Mouse (Mus musculus) midbrain, embryonic 14.5 days (tissue): ENCODE measurements around the gene Zc3h7a. TPM values are rescaled to one million over a fixed set of nuclear protein-coding genes. Genes with fewer than 3 reads are reported as not detected.
A peak's percentile ranks its signal among the peaks of the same experiment; 100 is the strongest.
"Not testable (repeated sequence)": the region's sequence is repeated elsewhere in the genome, so short reads cannot be mapped to it uniquely, and the experiment has no call there.

ENCODE experiments used
- ATAC-seq: fragments of 200-750 bp; cut with Nextera tagmentation; 2 replicates; pipeline ENCODE4 v1.8.0; 2017; ENCODE audit warnings: moderate number of reproducible peaks, moderate library complexity; ENCODE audit not compliant: low FRiP score, low TSS enrichment
- DNase-seq: peaks from one replicate; pipeline ENCODE4 v3.0.0-alpha.2; 2015
- H3K27ac ChIP-seq: fragments of 300-500 bp; sonication (generic); replicated peaks from 2 replicates; pipeline ENCODE4 v1.5.1; 2014; ENCODE audit warnings: mild to moderate bottlenecking, low read depth, low read length, moderate library complexity
- H3K27me3 ChIP-seq: fragments of 300-500 bp; sonication (generic); 2 replicates; pipeline ENCODE4 v1.6.1; 2014; ENCODE audit warnings: low read length, control low read depth, mixed read lengths; ENCODE audit not compliant: control insufficient read depth, insufficient read depth
- H3K36me3 ChIP-seq: fragments of 300-500 bp; sonication (generic); 2 replicates; pipeline ENCODE4 v1.6.1; 2014; ENCODE audit warnings: low read length, control low read depth; ENCODE audit not compliant: control insufficient read depth, insufficient read depth
- H3K4me1 ChIP-seq: fragments of 300-500 bp; sonication (generic); 2 replicates; pipeline ENCODE4 v1.6.1; 2014; ENCODE audit warnings: mild to moderate bottlenecking, antibody characterized with exemption, low read length, control low read depth; ENCODE audit not compliant: control insufficient read depth, insufficient read depth
- H3K4me2 ChIP-seq: fragments of 300-500 bp; sonication (generic); 2 replicates; pipeline ENCODE4 v1.6.1; 2014; ENCODE audit warnings: mild to moderate bottlenecking, low read length, moderate library complexity
- H3K4me3 ChIP-seq: fragments of 300-500 bp; sonication (generic); replicated peaks from 2 replicates; pipeline ENCODE4 v1.5.1; 2014; ENCODE audit warnings: low read depth, low read length
- H3K9ac ChIP-seq: fragments of 300-500 bp; sonication (generic); replicated peaks from 2 replicates; pipeline ENCODE4 v1.6.1; 2014; ENCODE audit warnings: mild to moderate bottlenecking, low read length, moderate library complexity
- H3K9me3 ChIP-seq: fragments of 300-500 bp; sonication (generic); 2 replicates; pipeline ENCODE4 v1.6.1; 2016; ENCODE audit warnings: low read length, control low read depth, mixed read lengths; ENCODE audit not compliant: control insufficient read depth
- WGBS: fragments of 180-500 bp; shearing (Covaris S2); extraction: QIAGEN DNeasy Blood & Tissue Kit; methylation state at CpG from one replicate; pipeline ENCODE4 v1.1.7; 2014; 5-methylcytosine and 5-hydroxymethylcytosine counted together
- polyA plus RNA-seq: library from polyadenylated mRNA; unstranded; fragments of >200 nt; fragmentation: Nextera tagmentation; extraction: Ambion mirVana; gene quantifications from 2 replicates; pipeline ENCODE4 v1.2.1, GENCODE M21; 2014

Zc3h7a gene
- polyA plus RNA-seq, 1 experiment from 2014 or later = 80.2 TPM

GRCm38 (mm10) chr16:11164695-11165255 lies 11.4 kb downstream of the Zc3h7a start:
- DNase-seq (no peak), ATAC-seq (no peak)
- no peak overlapping the region for H3K9ac ChIP-seq
- no peak overlapping the region for H3K27ac ChIP-seq
- H3K4me2 ChIP-seq = no peak overlapping the region
- H3K4me1 ChIP-seq = no peaks in the 10 kb centered on the region
- 78% methylated on average over 3 of the region's 3 CpGs for WGBS
- no peak overlapping the region for H3K4me3 ChIP-seq
- H3K9me3 ChIP-seq = no peaks in the 10 kb centered on the region
- H3K27me3 ChIP-seq = no peaks in the 10 kb centered on the region
- peaks cover 13% of the 10 kb centered on the region; the same call in 1 of the 2 replicates for H3K36me3 ChIP-seq

GRCm38 (mm10) chr16:11157721-11158120 lies 18.5 kb downstream of the Zc3h7a start:
- WGBS = 70% methylated on average over 1 of the region's 3 CpGs
- H3K27me3 ChIP-seq, DNase-seq, H3K4me2 ChIP-seq, H3K4me3 ChIP-seq, H3K27ac ChIP-seq, H3K4me1 ChIP-seq, ATAC-seq, H3K9ac ChIP-seq, H3K9me3 ChIP-seq: not testable (repeated sequence)
- H3K36me3 ChIP-seq = peaks cover 65% of the 10 kb centered on the region

DNA sequence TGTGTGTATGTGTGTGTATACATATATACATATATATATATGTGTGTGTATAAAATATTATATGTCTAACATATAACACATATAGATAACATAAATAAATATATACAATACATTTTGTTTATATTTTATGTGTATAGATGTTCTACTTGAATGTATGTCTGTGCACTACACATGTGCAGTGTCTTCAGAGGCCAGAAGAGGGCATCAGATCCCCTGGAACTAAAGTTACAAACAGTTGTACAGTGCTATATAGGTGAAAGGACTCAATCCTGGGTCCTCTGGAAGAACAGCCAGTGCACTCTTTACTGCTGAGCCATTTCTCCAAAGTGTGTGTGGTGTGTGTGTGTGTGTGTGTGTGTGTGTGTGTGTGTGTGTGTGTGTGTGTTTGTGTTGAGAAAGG lies 21.7 kb downstream of the Zc3h7a start:
- Histone ChIP-seq H3K27ac (no peak overlapping the region), H3K4me2 (no peak overlapping the region), H3K36me3 (peaks cover 69% of the 10 kb centered on the region), H3K4me1 (no peaks in the 10 kb centered on the region), H3K9ac (no peak overlapping the region), H3K27me3 (no peaks in the 10 kb centered on the region), H3K9me3 (no peaks in the 10 kb centered on the region), H3K4me3 (no peak overlapping the region)
- DNase-seq (no peak), ATAC-seq (no peak)

DNA sequence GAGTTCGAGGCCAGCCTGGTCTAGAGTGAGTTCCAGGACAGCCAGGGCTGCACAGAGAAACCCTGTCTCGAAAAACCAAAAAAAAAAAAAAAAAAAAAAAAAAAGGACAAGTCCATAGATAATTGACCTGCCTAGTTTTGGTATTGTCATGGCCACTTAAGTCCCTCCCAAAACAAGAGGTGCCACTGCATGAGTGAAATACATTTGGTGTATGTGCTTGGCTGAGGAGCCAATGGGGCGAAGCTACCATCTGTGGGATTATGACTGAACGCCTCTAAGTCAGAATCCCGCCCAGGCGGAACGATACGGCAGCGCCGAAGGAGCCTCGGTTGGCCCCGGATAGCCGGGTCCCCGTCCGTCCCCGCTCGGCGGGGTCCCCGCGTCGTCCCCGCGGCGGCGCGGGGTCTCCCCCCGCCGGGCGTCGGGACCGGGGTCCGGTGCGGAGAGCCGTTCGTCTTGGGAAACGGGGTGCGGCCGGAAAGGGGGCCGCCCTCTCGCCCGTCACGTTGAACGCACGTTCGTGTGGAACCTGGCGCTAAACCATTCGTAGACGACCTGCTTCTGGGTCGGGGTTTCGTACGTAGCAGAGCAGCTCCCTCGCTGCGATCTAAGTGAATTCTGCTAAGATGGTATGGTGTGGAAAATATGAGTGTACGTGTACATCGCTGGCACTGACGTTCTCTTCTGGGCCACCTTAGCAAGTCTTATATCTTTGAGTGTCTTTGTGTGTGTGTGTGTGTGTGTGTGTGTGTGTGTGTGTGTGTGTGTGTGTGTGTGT lies 32.3 kb downstream of the Zc3h7a start:
- H3K36me3 ChIP-seq = peaks cover 78% of the 10 kb centered on the region
- not testable (repeated sequence) for H3K4me1 ChIP-seq, H3K27ac ChIP-seq, H3K9ac ChIP-seq, H3K4me2 ChIP-seq, H3K9me3 ChIP-seq, ATAC-seq, H3K27me3 ChIP-seq, H3K4me3 ChIP-seq
- peak; percentile 24 for DNase-seq
- WGBS = 17% methylated on average over 54 of the region's 56 CpGs

DNA sequence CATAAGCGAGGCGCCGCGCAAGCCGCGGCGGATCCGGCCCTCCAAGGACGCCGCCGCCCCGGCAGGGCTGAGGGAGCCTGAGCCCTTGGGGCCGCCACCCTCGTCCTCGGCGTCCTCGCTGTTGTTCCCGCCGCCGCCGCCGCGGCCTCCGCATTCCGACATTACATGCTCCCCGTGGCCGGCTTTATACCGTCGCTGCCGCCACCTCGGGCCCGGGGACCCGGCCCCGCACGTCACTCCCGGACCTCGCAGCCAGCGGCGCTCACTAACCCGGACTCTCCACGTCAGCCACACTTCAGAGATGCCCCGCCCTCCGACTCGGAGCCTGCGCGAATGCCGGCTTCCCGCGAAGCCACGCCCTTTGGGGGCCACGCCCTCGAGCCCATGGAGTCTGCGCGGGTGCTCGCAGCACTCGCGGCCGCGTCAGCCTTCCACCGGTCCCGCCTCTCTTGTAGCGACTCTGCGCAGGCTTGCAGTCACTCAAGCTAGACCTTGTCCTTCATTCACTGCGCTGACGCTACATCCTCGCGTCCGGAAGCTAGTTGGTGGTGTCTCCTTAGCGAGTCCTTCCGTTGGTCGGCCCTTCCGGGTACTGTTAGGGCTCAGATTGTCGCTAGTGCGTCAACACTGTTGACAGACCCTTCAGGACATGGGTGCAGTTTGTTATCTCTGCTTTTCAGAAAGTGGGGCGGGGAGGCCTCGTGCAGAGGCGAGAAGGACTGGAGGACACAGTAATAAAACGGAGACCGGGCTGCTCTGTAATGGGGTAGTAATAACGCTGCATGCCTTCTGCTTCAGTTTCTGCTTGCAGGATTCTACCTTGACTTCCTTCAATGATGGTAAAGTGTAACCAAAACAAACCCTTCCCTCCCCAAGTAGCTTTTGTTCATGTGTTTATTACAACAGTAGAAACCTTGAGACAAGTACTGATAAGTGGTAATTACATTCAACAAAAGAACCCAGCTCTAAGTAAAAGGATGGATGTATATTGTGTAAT lies 41.5 kb downstream of the Zc3h7a start, which contains the start of gene Txndc11:
TSS of gene Txndc11 (minus strand) at position 303 of the 997 bp plus-strand sequence.
- H3K27ac ChIP-seq = peak within 1 kb of the TSS; percentile 90
- H3K9me3 ChIP-seq = no peaks in the 10 kb centered on the region
- peak within 1 kb of the TSS; percentile 62 for H3K4me2 ChIP-seq
- no peaks in the 10 kb centered on the region for H3K27me3 ChIP-seq
- WGBS = under 1% methylated on average over 79 of the region's 80 CpGs
- H3K4me1 ChIP-seq = peaks cover 22% of the 10 kb centered on the region
- peak within 1 kb of the TSS; percentile 92 for H3K4me3 ChIP-seq
- ATAC-seq (peak; percentile 99), DNase-seq (peak; percentile 100)
- peaks cover 28% of the 10 kb centered on the region for H3K36me3 ChIP-seq
- peak within 1 kb of the TSS; percentile 91 for H3K9ac ChIP-seq

- H3K9ac ChIP-seq = peak overlapping the region; percentile 91
- DNase-seq (no peak), ATAC-seq (no peak)
- no peaks in the 10 kb centered on the region for H3K27me3 ChIP-seq
- peaks cover 20% of the 10 kb centered on the region for H3K36me3 ChIP-seq
- H3K9me3 ChIP-seq = no peaks in the 10 kb centered on the region
- H3K27ac ChIP-seq = peak overlapping the region; percentile 90
- under 1% methylated on average over 34 of the region's 34 CpGs for WGBS
- H3K4me3 ChIP-seq = peak overlapping the region; percentile 92
- H3K4me1 ChIP-seq = peaks cover 22% of the 10 kb centered on the region
- peak overlapping the region; percentile 62 for H3K4me2 ChIP-seq
These were observed 42.5 kb downstream of the Zc3h7a start for GRCm38 (mm10) chr16:11133476-11134347.

- Histone ChIP-seq H3K27ac (no peak overlapping the region), H3K4me3 (peak overlapping the region; percentile 92), H3K36me3 (peaks cover 20% of the 10 kb centered on the region), H3K9ac (peak overlapping the region; percentile 20; the same call in 1 of the 2 replicates), H3K4me2 (peak overlapping the region; percentile 62), H3K9me3 (no peaks in the 10 kb centered on the region), H3K4me1 (peaks cover 22% of the 10 kb centered on the region), H3K27me3 (no peaks in the 10 kb centered on the region)
- ATAC-seq (no peak), DNase-seq (no peak)
- 26% methylated on average over 2 of the region's 2 CpGs for WGBS
These were observed 43.4 kb downstream of the Zc3h7a start for GRCm38 (mm10) chr16:11132839-11133238.

GRCm38 (mm10) chr16:11128301-11128700 lies 47.9 kb downstream of the Zc3h7a start:
- no peak overlapping the region for H3K9ac ChIP-seq
- ATAC-seq = no peak
- no peaks in the 10 kb centered on the region for H3K27me3 ChIP-seq
- H3K27ac ChIP-seq = no peak overlapping the region
- no peak overlapping the region for H3K4me3 ChIP-seq
- H3K36me3 ChIP-seq = peaks cover 30% of the 10 kb centered on the region
- H3K4me2 ChIP-seq = no peak overlapping the region
- no peak for DNase-seq
- H3K9me3 ChIP-seq = no peaks in the 10 kb centered on the region
- WGBS = 91% methylated on average over 11 of the region's 11 CpGs
- H3K4me1 ChIP-seq = peaks cover 11% of the 10 kb centered on the region
